Mouse (Mus musculus) MEL (cell line): ENCODE measurements around the gene Atp8b5. TPM values are rescaled to one million over a fixed set of nuclear protein-coding genes. Genes with fewer than 3 reads are reported as not detected.

ENCODE experiments used
- DNase-seq: peaks from one replicate; pipeline ENCODE4 v3.0.0; 2011; ENCODE audit warnings: low read depth, low spot score
- H3K27ac ChIP-seq: 2 replicates; pipeline ENCODE4 v1.5.1; 2012; ENCODE audit warnings: low read depth, mild to moderate bottlenecking, control low read depth, low read length, moderate library complexity; ENCODE audit not compliant: control insufficient read depth
- H3K27me3 ChIP-seq, 2 experiments: fragments of 150-350 bp in 1 of 2; sonication (generic) in 1 of 2; 2 replicates each; pipeline ENCODE4 v1.6.1; 2012; ENCODE audit warnings: low read length in 2 of 2, mild to moderate bottlenecking in 2 of 2, improper control_type of control experiment in 1 of 2, moderate library complexity in 1 of 2; ENCODE audit not compliant: insufficient read depth in 2 of 2, control insufficient read depth in 1 of 2
- H3K36me3 ChIP-seq, 2 experiments: 2 replicates each; pipeline ENCODE4 v1.6.1; 2012 to 2014; ENCODE audit warnings: low read length in 2 of 2, improper control_type of control experiment in 1 of 2, inconsistent platforms in 1 of 2, mild to moderate bottlenecking in 1 of 2; ENCODE audit not compliant: insufficient read depth in 2 of 2, control insufficient read depth in 1 of 2
- H3K4me1 ChIP-seq, 2 experiments: fragments of 150-350 bp in 1 of 2; sonication (generic) in 1 of 2; 2 replicates each; pipeline ENCODE4 v1.6.1; 2012; ENCODE audit warnings: low read length in 2 of 2, improper control_type of control experiment in 1 of 2, mild to moderate bottlenecking in 1 of 2; ENCODE audit not compliant: insufficient read depth in 2 of 2, control insufficient read depth in 1 of 2
- H3K4me3 ChIP-seq, 2 experiments: fragments of 150-350 bp in 1 of 2; sonication (generic) in 1 of 2; 2 replicates each; pipeline ENCODE4 v1.5.1; 2012; ENCODE audit warnings: low read depth in 2 of 2, low read length in 2 of 2, mild to moderate bottlenecking in 2 of 2, moderate library complexity in 2 of 2, control low read depth in 1 of 2, improper control_type of control experiment in 1 of 2; ENCODE audit not compliant: control insufficient read depth in 1 of 2, insufficient read depth in 1 of 2
- H3K79me2 ChIP-seq: 2 replicates; pipeline ENCODE4 v1.6.1; 2012; ENCODE audit warnings: mild to moderate bottlenecking, low read length, moderate library complexity; ENCODE audit not compliant: control insufficient read depth, poor library complexity, insufficient read depth
- H3K9ac ChIP-seq: 2 replicates; pipeline ENCODE4 v1.6.1; 2012; ENCODE audit warnings: low read depth, mild to moderate bottlenecking, control low read depth, low read length, moderate library complexity; ENCODE audit not compliant: control insufficient read depth, poor library complexity, severe bottlenecking
- H3K9me3 ChIP-seq: fragments of 150-350 bp; sonication (generic); replicated peaks from 2 replicates; pipeline ENCODE4 v1.6.1; 2012; ENCODE audit warnings: mild to moderate bottlenecking, low read length, improper control_type of control experiment, moderate library complexity; ENCODE audit not compliant: insufficient read depth
- BHLHE40 ChIP-seq: IDR thresholded peaks from 2 replicates; pipeline ENCODE4 v1.6.1; 2012; ENCODE audit warnings: low read depth, mild to moderate bottlenecking, inconsistent platforms, low read length, improper control_type of control experiment, borderline replicate concordance
- CHD1 ChIP-seq: IDR thresholded peaks from 2 replicates; pipeline ENCODE4 v1.6.1; 2012; ENCODE audit warnings: low read depth, mild to moderate bottlenecking, inconsistent platforms, low read length, improper control_type of control experiment
- CHD2 ChIP-seq: IDR thresholded peaks from 2 replicates; pipeline ENCODE4 v1.6.1; 2011; ENCODE audit warnings: low read length, improper control_type of control experiment
- CTCF ChIP-seq, 3 experiments: IDR thresholded peaks in 2 of 3; conservative IDR thresholded peaks in 1 of 3; 2 replicates each; pipeline ENCODE4 v1.5.1; 2011 to 2012; ENCODE audit warnings: low read length in 3 of 3, low read depth in 2 of 3, mild to moderate bottlenecking in 2 of 3, improper control_type of control experiment in 1 of 3, inconsistent platforms in 1 of 3, mixed read lengths in 1 of 3, moderate library complexity in 1 of 3; ENCODE audit not compliant: control insufficient read depth in 1 of 3, insufficient read depth in 1 of 3, poor library complexity in 1 of 3, severe bottlenecking in 1 of 3
- E2F4 ChIP-seq: IDR thresholded peaks from 2 replicates; pipeline ENCODE4 v1.6.1; 2011; ENCODE audit warnings: low read depth, low read length, improper control_type of control experiment, borderline replicate concordance
- ELF1 ChIP-seq: IDR thresholded peaks from 2 replicates; pipeline ENCODE4 v1.6.1; 2014; ENCODE audit warnings: low read depth, mild to moderate bottlenecking, inconsistent platforms, low read length, improper control_type of control experiment, moderate library complexity
- EP300 ChIP-seq, 2 experiments: IDR thresholded peaks; 2 replicates each; pipeline ENCODE4 v1.6.1; 2011; ENCODE audit warnings: improper control_type of control experiment in 2 of 2, low read length in 2 of 2, low read depth in 1 of 2, mild to moderate bottlenecking in 1 of 2
- ETS1 ChIP-seq: IDR thresholded peaks from 2 replicates; pipeline ENCODE4 v1.6.1; 2012; ENCODE audit warnings: low read depth, mild to moderate bottlenecking, inconsistent platforms, low read length, improper control_type of control experiment, moderate library complexity
- GABPA ChIP-seq: IDR thresholded peaks from 2 replicates; pipeline ENCODE4 v1.6.1; 2012; ENCODE audit warnings: low read depth, mild to moderate bottlenecking, inconsistent platforms, low read length, improper control_type of control experiment, moderate library complexity
- GATA1 ChIP-seq: IDR thresholded peaks from 2 replicates; pipeline ENCODE4 v1.6.1; 2011; ENCODE audit warnings: low read depth, low read length, improper control_type of control experiment
- HCFC1 ChIP-seq: IDR thresholded peaks from 2 replicates; pipeline ENCODE4 v1.6.1; 2012; ENCODE audit warnings: low read depth, mild to moderate bottlenecking, inconsistent platforms, low read length, improper control_type of control experiment, moderate library complexity
- KAT2A ChIP-seq: conservative IDR thresholded peaks from 2 replicates; pipeline ENCODE4 v1.6.1; 2012; ENCODE audit warnings: low read depth, low read length, improper control_type of control experiment, inconsistent platforms
- MAFK ChIP-seq: IDR thresholded peaks from 2 replicates; pipeline ENCODE4 v1.6.1; 2011; ENCODE audit warnings: low read depth, mild to moderate bottlenecking, low read length, improper control_type of control experiment, borderline replicate concordance
- MAX ChIP-seq: IDR thresholded peaks from 2 replicates; pipeline ENCODE4 v1.6.1; 2011; ENCODE audit warnings: low read length, improper control_type of control experiment
- MXI1 ChIP-seq: IDR thresholded peaks from 2 replicates; pipeline ENCODE4 v1.6.1; 2011; ENCODE audit warnings: mild to moderate bottlenecking, low read depth, low read length, improper control_type of control experiment
- MYB ChIP-seq: IDR thresholded peaks from 2 replicates; pipeline ENCODE4 v1.6.1; 2011; ENCODE audit warnings: mild to moderate bottlenecking, low read depth, low read length, improper control_type of control experiment
- NELFE ChIP-seq: IDR thresholded peaks from 2 replicates; pipeline ENCODE4 v1.6.1; 2011; ENCODE audit warnings: low read depth, low read length, improper control_type of control experiment
- NRF1 ChIP-seq: IDR thresholded peaks from 2 replicates; pipeline ENCODE4 v1.6.1; 2014; ENCODE audit warnings: low read depth, mild to moderate bottlenecking, inconsistent platforms, low read length, improper control_type of control experiment, moderate library complexity; ENCODE audit not compliant: poor library complexity, insufficient read depth, severe bottlenecking
- POLR2AphosphoS2 ChIP-seq: IDR thresholded peaks from 2 replicates; pipeline ENCODE4 v1.6.1; 2011; ENCODE audit warnings: low read length, improper control_type of control experiment
- RAD21 ChIP-seq: IDR thresholded peaks from 2 replicates; pipeline ENCODE4 v1.6.1; 2011; ENCODE audit warnings: mild to moderate bottlenecking, low read depth, low read length, improper control_type of control experiment
- RCOR1 ChIP-seq: IDR thresholded peaks from 2 replicates; pipeline ENCODE4 v1.6.1; 2012; ENCODE audit warnings: low read depth, mild to moderate bottlenecking, inconsistent platforms, low read length, improper control_type of control experiment
- SMC3 ChIP-seq: IDR thresholded peaks from 2 replicates; pipeline ENCODE4 v1.6.1; 2011; ENCODE audit warnings: low read depth, low read length, improper control_type of control experiment
- TAL1 ChIP-seq: IDR thresholded peaks from 2 replicates; pipeline ENCODE4 v1.6.1; 2012; ENCODE audit warnings: mild to moderate bottlenecking, inconsistent platforms, low read length, moderate library complexity, mixed read lengths
- TBP ChIP-seq: IDR thresholded peaks from 2 replicates; pipeline ENCODE4 v1.8.0; 2011; ENCODE audit warnings: low read depth, low read length, improper control_type of control experiment
- TCF12 ChIP-seq: IDR thresholded peaks from 2 replicates; pipeline ENCODE4 v1.6.1; 2014; ENCODE audit warnings: low read depth, mild to moderate bottlenecking, inconsistent platforms, low read length, improper control_type of control experiment, moderate library complexity
- UBTF ChIP-seq: IDR thresholded peaks from 2 replicates; pipeline ENCODE4 v1.6.1; 2012; ENCODE audit warnings: low read depth, mild to moderate bottlenecking, inconsistent platforms, low read length, improper control_type of control experiment, moderate library complexity, borderline replicate concordance; ENCODE audit not compliant: insufficient read depth
- USF1 ChIP-seq: IDR thresholded peaks from 2 replicates; pipeline ENCODE4 v1.6.1; 2014; ENCODE audit warnings: low read depth, mild to moderate bottlenecking, inconsistent platforms, low read length, improper control_type of control experiment, moderate library complexity
- USF2 ChIP-seq, 2 experiments: IDR thresholded peaks; 2 replicates each; pipeline ENCODE4 v1.6.1; 2011 to 2012; ENCODE audit warnings: improper control_type of control experiment in 2 of 2, low read length in 2 of 2, borderline replicate concordance in 1 of 2, inconsistent platforms in 1 of 2, low read depth in 1 of 2, mild to moderate bottlenecking in 1 of 2; ENCODE audit not compliant: insufficient read depth in 1 of 2
- ZC3H11A ChIP-seq: IDR thresholded peaks from 2 replicates; pipeline ENCODE4 v1.6.1; 2012; ENCODE audit warnings: low read depth, mild to moderate bottlenecking, inconsistent platforms, low read length, improper control_type of control experiment
- ZKSCAN1 ChIP-seq: IDR thresholded peaks from 2 replicates; pipeline ENCODE4 v1.6.1; 2012; ENCODE audit warnings: low read depth, mild to moderate bottlenecking, inconsistent platforms, low read length, improper control_type of control experiment, moderate library complexity
- ZMIZ1 ChIP-seq: IDR thresholded peaks from 2 replicates; pipeline ENCODE4 v1.6.1; 2012; ENCODE audit warnings: low read depth, mild to moderate bottlenecking, inconsistent platforms, low read length, improper control_type of control experiment, moderate library complexity
- ZNF384 ChIP-seq: IDR thresholded peaks from 2 replicates; pipeline ENCODE4 v1.6.1; 2012; ENCODE audit warnings: low read depth, mild to moderate bottlenecking, inconsistent platforms, low read length, improper control_type of control experiment
- polyA plus RNA-seq, 2 experiments: library from polyadenylated mRNA; stranded (reverse) in 1 of 2; unstranded in 1 of 2; fragments of >175 nt in 1 of 2; fragments of >200 nt in 1 of 2; gene quantifications; 2 replicates each; pipeline versions ENCODE4 v1.2.1 to v1.2.4; 2012; ENCODE audit warnings: low replicate concordance in 2 of 2, low read depth in 1 of 2; ENCODE audit not compliant: insufficient read length in 2 of 2, insufficient read depth in 1 of 2, missing spikeins in 1 of 2
- total RNA-seq: library from RNA; depleted of rRNA; stranded (reverse); fragments of 300-350 nt; gene quantifications from 2 replicates; pipeline ENCODE4 v1.2.3, GENCODE M21; 2012

Atp8b5 gene
- total and polyA plus RNA-seq, 3 experiments = 4.9 to 5.0 TPM; not detected in 1

- TF ChIP-seq NRF1 = no peak
- no peak for TF ChIP-seq ELF1
- no peak for TF ChIP-seq ZC3H11A
- TF ChIP-seq RAD21 = no peak
- TF ChIP-seq POLR2AphosphoS2 = no peak
- TF ChIP-seq GATA1 = no peak
- TF ChIP-seq TBP = no peak
- TF ChIP-seq MAFK = no peak
- no peak for TF ChIP-seq E2F4
- 0 out of 2 replicates have a peak, but pooled peaks have one; percentile 15 for TF ChIP-seq ETS1
- TF ChIP-seq HCFC1 = 0 out of 2 replicates have a peak, but pooled peaks have one; percentile 23
- no peak for TF ChIP-seq ZMIZ1
- TF ChIP-seq CHD2 = no peak
- no peak for TF ChIP-seq USF1
- TF ChIP-seq RCOR1 = no peak
- no peak for TF ChIP-seq CTCF (IDR thresholded peaks at IDR 0.05 in 2 of 3, conservative IDR thresholded peaks at IDR 0.05 in 1 of 3; ENCODE audit: control insufficient read depth in 1 of 3, insufficient read depth in 1 of 3, low read depth in 2 of 3, low read length in 3 of 3, poor library complexity in 1 of 3, severe bottlenecking in 1 of 3)
- no peak for TF ChIP-seq TAL1
- TF ChIP-seq MXI1 = 0 out of 2 replicates have a peak, but pooled peaks have one; percentile 41
- no peak for TF ChIP-seq MYB
- peak in 1 of 2 experiments; percentile 40; a peak in 2 of 4 replicates for TF ChIP-seq EP300 (IDR thresholded peaks at IDR 0.05; ENCODE audit: low read depth in 1 of 2, low read length in 2 of 2)
- no peak for TF ChIP-seq USF2 (IDR thresholded peaks at IDR 0.05; ENCODE audit: borderline replicate concordance in 1 of 2, insufficient read depth in 1 of 2, low read depth in 1 of 2, low read length in 2 of 2)
- TF ChIP-seq ZKSCAN1 = no peak
- TF ChIP-seq CHD1 = no peak
These were observed 151.5 kb downstream of the Atp8b5 start (continued) for GRCm38 (mm10) chr4:43418450-43418849.

- Histone ChIP-seq H3K9ac (no peak overlapping the region), H3K36me3 (peaks cover 0 to 30% of the 10 kb centered on the region in 2 experiments; a peak in 3 of 4 replicates), H3K9me3 (no peaks in the 10 kb centered on the region), H3K4me3 (no peak overlapping the region), H3K79me2 (no peaks in the 10 kb centered on the region; the same call in 1 of the 2 replicates), H3K4me1 (peaks cover 9 to 33% of the 10 kb centered on the region in 2 experiments), H3K27ac (peak overlapping the region; percentile 96), H3K27me3 (no peaks in the 10 kb centered on the region)
- DNase-seq = peak; percentile 25
- TF ChIP-seq TAL1 (no peak), EP300 (IDR thresholded peaks at IDR 0.05; ENCODE audit: low read depth in 1 of 2, low read length in 2 of 2) (peak in 1 of 2 experiments; percentile 41; a peak in 1 of 4 replicates), USF1 (no peak), BHLHE40 (no peak), ZKSCAN1 (no peak), GABPA (no peak), MAFK (no peak), TCF12 (no peak), MAX (no peak), ZC3H11A (no peak), NRF1 (no peak), SMC3 (no peak), GATA1 (peak; percentile 66; the same call in 1 of the 2 replicates), RCOR1 (peak; percentile 85), UBTF (no peak), ZNF384 (no peak), KAT2A (no peak), E2F4 (no peak), NELFE (no peak), POLR2AphosphoS2 (no peak), CHD2 (no peak)
These were observed 152.2 kb downstream of the Atp8b5 start for GRCm38 (mm10) chr4:43418973-43419656.
